Mouse (Mus musculus) liver, embryonic 14.5 days (tissue): Measurements from ENCODE around the gene Vmn1r1. TPM values are rescaled to one million over a fixed set of nuclear protein-coding genes. Genes with fewer than 3 reads are reported as not detected.

Source experiments
- ATAC-seq: fragments of 200-750 bp; cut with Nextera tagmentation; 2 replicates; pipeline ENCODE4 v1.8.0; 2017; ENCODE audit warnings: moderate number of reproducible peaks, mild to moderate bottlenecking, moderate library complexity; ENCODE audit not compliant: insufficient read depth
- DNase-seq, 3 experiments: peaks; one replicate each; pipeline ENCODE4 v3.0.0-alpha.2; 2012 to 2013; ENCODE audit warnings: low read depth in 3 of 3, low spot score in 3 of 3
- H3K27ac ChIP-seq: fragments of 300-500 bp; sonication (generic); 2 replicates; pipeline ENCODE4 v1.5.1; 2014; ENCODE audit warnings: moderate library complexity, mild to moderate bottlenecking, control low read depth, inconsistent platforms
- H3K27me3 ChIP-seq: fragments of 300-500 bp; sonication (generic); 2 replicates; pipeline ENCODE4 v1.6.1; 2014; ENCODE audit warnings: mild to moderate bottlenecking, low read length, moderate library complexity; ENCODE audit not compliant: control insufficient read depth, insufficient read depth
- H3K36me3 ChIP-seq: fragments of 300-500 bp; sonication (generic); replicated peaks from 2 replicates; pipeline ENCODE4 v1.6.1; 2014; ENCODE audit warnings: low read depth; ENCODE audit not compliant: control insufficient read depth, insufficient read depth
- H3K4me1 ChIP-seq, 2 experiments: fragments of 200-500 bp in 1 of 2; fragments of 300-500 bp in 1 of 2; sonication (generic) in 1 of 2; replicated peaks; 2 replicates each; pipeline ENCODE4 v1.6.1; 2012 to 2014; ENCODE audit warnings: antibody characterized with exemption in 1 of 2, inconsistent platforms in 1 of 2, low read length in 1 of 2; ENCODE audit not compliant: control insufficient read depth in 2 of 2, insufficient read depth in 2 of 2
- H3K4me2 ChIP-seq: fragments of 300-500 bp; sonication (generic); 2 replicates; pipeline ENCODE4 v1.6.1; 2014; ENCODE audit warnings: low read depth, mild to moderate bottlenecking, control low read depth, moderate library complexity
- H3K4me3 ChIP-seq, 2 experiments: fragments of 200-500 bp in 1 of 2; fragments of 300-500 bp in 1 of 2; sonication (generic) in 1 of 2; 2 replicates each; pipeline ENCODE4 v1.5.1; 2012 to 2014; ENCODE audit warnings: low read depth in 2 of 2, low read length in 2 of 2, mild to moderate bottlenecking in 2 of 2, control low read depth in 1 of 2, inconsistent platforms in 1 of 2, moderate library complexity in 1 of 2; ENCODE audit not compliant: insufficient read depth in 1 of 2
- H3K9ac ChIP-seq: fragments of 300-500 bp; sonication (generic); replicated peaks from 2 replicates; pipeline ENCODE4 v1.6.1; 2014; ENCODE audit warnings: mild to moderate bottlenecking, control low read depth, moderate library complexity
- H3K9me3 ChIP-seq: fragments of 300-500 bp; sonication (generic); 2 replicates; pipeline ENCODE4 v1.6.1; 2016; ENCODE audit warnings: low read length, mixed read lengths; ENCODE audit not compliant: control insufficient read depth
- CTCF ChIP-seq: IDR thresholded peaks from 2 replicates; pipeline ENCODE4 v1.5.1; 2016; ENCODE audit warnings: antibody characterized with exemption, low read depth, control low read depth
- EP300 ChIP-seq: IDR thresholded peaks from 2 replicates; pipeline ENCODE4 v1.6.1; 2016; ENCODE audit warnings: antibody characterized with exemption, low read depth
- WGBS: fragments of 180-500 bp; shearing (Covaris S2); extraction: QIAGEN DNeasy Blood & Tissue Kit; methylation state at CpG from one replicate; pipeline ENCODE4 v1.1.7; 2014; ENCODE audit not compliant: insufficient replicate concordance; 5-methylcytosine and 5-hydroxymethylcytosine counted together
- polyA plus RNA-seq, 2 experiments: library from polyadenylated mRNA; depleted of rRNA in 1 of 2; stranded (reverse) in 1 of 2; unstranded in 1 of 2; fragments of >200 nt; fragmentation: Nextera tagmentation in 1 of 2; extraction: Ambion mirVana in 1 of 2; gene quantifications; 2 replicates each; pipeline versions ENCODE4 v1.2.1 to v1.2.3; 2012 to 2014

Vmn1r1 gene
- polyA plus RNA-seq, 2 experiments: not detected

GRCm38 (mm10) chr1:182115651-182116408 lies 48.5 kb downstream of the Vmn1r1 start:
- no peaks in the 10 kb centered on the region for H3K4me1 ChIP-seq
- ATAC-seq (no peak), DNase-seq (no peak)
- H3K9ac ChIP-seq: no peak overlapping the region
- H3K4me3 ChIP-seq: no peak overlapping the region
- no peaks in the 10 kb centered on the region for H3K36me3 ChIP-seq
- peak; percentile 30; the same call in 1 of the 2 replicates for TF ChIP-seq CTCF
- no peak for TF ChIP-seq EP300
- no peak overlapping the region for H3K4me2 ChIP-seq
- whole genome bisulfite sequencing: 43% methylated on average over 7 of the region's 7 CpGs
- no peak overlapping the region for H3K27ac ChIP-seq
- no peaks in the 10 kb centered on the region for H3K9me3 ChIP-seq
- H3K27me3 ChIP-seq: no peaks in the 10 kb centered on the region

GRCm38 (mm10) chr1:182115197-182115596 lies 49.1 kb downstream of the Vmn1r1 start:
- Histone ChIP-seq H3K36me3 (no peaks in the 10 kb centered on the region), H3K4me3 (no peak overlapping the region), H3K27ac (no peak overlapping the region), H3K9ac (no peak overlapping the region), H3K27me3 (no peaks in the 10 kb centered on the region), H3K9me3 (no peaks in the 10 kb centered on the region), H3K4me2 (no peak overlapping the region), H3K4me1 (no peaks in the 10 kb centered on the region)
- no peak for DNase-seq
- no peak for ATAC-seq
- 14% methylated on average over 5 of the region's 5 CpGs for WGBS
- TF ChIP-seq EP300: no peak
- peak; percentile 77 for TF ChIP-seq CTCF

GRCm38 (mm10) chr1:182113587-182114500 lies 50.4 kb downstream of the Vmn1r1 start:
- Histone ChIP-seq H3K27ac (no peak overlapping the region), H3K36me3 (no peaks in the 10 kb centered on the region), H3K9ac (no peak overlapping the region), H3K4me3 (no peak overlapping the region), H3K9me3 (no peaks in the 10 kb centered on the region), H3K27me3 (no peaks in the 10 kb centered on the region), H3K4me1 (no peaks in the 10 kb centered on the region), H3K4me2 (no peak overlapping the region)
- TF ChIP-seq CTCF (no peak), EP300 (no peak)
- ATAC-seq: no peak
- 55% methylated on average over 19 of the region's 19 CpGs for WGBS
- DNase-seq: no peak

GRCm38 (mm10) chr1:182113131-182113530 lies 51.2 kb downstream of the Vmn1r1 start:
- WGBS: 79% methylated on average over 11 of the region's 11 CpGs
- H3K9me3 ChIP-seq: no peaks in the 10 kb centered on the region
- peaks cover 0 to 5% of the 10 kb centered on the region in 2 experiments; a peak in 1 of 4 replicates for H3K4me1 ChIP-seq
- ATAC-seq (no peak), DNase-seq (no peak)
- H3K27me3 ChIP-seq: no peaks in the 10 kb centered on the region
- no peak for TF ChIP-seq CTCF
- no peak for TF ChIP-seq EP300
- no peak overlapping the region for H3K27ac ChIP-seq
- H3K36me3 ChIP-seq: no peaks in the 10 kb centered on the region
- H3K9ac ChIP-seq: no peak overlapping the region
- no peak overlapping the region for H3K4me3 ChIP-seq
- no peak overlapping the region for H3K4me2 ChIP-seq

GRCm38 (mm10) chr1:182112385-182112784 lies 51.9 kb downstream of the Vmn1r1 start:
- no peak for DNase-seq
- WGBS: 80% methylated on average over 15 of the region's 15 CpGs
- Histone ChIP-seq H3K36me3 (no peaks in the 10 kb centered on the region), H3K27ac (no peak overlapping the region), H3K4me2 (no peak overlapping the region), H3K9me3 (no peaks in the 10 kb centered on the region), H3K4me3 (no peak overlapping the region), H3K27me3 (no peaks in the 10 kb centered on the region), H3K4me1 (peaks cover 0 to 5% of the 10 kb centered on the region in 2 experiments; a peak in 1 of 4 replicates), H3K9ac (no peak overlapping the region)
- TF ChIP-seq CTCF (no peak), EP300 (no peak)
- no peak for ATAC-seq
